Mouse (Mus musculus): ENCODE measurements around the gene Vat1.
"Not testable (repeated sequence)": the region's sequence is repeated elsewhere in the genome, so short reads cannot be mapped to it uniquely, and the experiment has no call there.

Gene Vat1

DNA sequence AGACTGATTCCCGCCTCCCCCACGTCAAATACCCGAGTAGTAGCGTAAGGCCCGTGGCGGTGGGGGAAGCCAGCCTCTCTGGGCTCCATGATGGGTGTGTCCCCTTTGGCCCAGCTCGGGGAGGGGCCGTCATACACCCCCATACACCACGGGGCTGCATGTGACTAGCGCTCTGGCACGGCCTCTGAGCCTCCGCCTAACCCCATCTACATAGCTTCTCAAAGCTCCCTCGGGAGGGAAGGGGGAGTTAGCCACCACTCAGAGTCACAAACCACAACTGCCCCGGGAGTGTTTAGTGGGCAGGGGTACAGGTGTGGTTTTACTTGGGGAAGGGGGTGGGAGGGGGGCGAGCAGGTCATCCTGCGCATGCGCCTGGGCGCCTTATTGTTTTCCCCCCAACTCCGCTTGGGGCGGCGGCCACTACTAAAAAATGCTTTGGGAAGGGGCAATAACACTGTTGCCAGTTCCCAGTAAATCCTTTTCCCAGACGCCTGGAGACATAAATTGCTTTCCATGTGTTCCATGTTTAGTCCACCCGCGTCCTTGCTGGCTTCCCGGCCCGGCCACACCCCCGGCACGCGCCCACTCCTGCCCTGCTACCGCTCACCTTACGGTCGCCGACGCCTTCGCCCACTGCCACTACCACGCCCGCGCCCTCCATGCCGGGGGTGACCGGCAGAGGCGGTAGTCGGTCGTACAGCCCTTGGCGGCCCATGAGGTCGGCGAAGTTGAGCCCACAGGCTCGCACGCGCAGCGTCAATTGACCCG is 745 bp downstream of the Vat1 start:
- DNase-seq, result peak; percentile 68

DNA sequence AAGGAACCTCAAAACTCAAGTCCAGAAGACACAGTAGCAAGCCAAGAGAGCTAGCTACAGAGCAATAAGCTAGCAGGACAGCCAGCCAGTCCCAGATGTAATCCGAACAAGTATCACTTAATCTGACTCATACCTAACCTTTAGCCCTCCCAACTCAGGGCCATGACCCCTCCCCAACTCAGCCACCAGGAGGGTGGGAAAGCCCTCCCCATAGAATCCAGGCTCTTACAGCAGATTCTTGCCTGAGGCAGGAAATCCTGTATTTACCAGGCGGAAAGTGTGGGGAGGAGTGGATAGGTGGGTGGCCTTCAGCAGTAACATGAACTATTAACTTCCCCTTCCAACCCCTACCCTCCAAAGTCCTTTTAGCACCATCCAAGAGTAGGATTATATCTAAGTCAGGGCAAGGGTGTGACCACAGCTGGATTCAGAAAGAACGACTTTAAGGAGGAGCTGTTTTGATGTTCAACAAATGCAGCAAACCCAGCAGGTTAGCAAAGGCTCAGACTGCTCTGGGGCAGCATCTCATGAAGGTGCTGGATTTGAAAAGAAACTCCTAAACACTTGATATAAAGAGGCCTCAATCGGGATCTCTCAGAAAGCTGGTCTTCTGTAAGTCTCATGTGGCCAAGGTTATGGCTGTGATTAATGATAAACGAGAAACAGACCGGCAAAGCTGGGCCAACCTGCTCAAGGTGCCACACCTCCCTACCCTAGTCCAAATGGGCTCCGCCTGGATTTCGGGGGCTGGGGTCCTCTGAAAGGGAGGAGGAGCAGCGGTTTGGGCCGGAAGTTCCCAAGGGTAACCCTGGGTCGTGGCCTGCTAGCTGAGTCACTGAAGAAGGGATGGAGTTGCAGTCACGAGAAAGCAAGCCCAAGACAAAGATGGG is 1.6 kb downstream of the Vat1 start, which contains the start of gene Rnd2:
Gene Rnd2, plus strand, starts transcription at position 789 of the 890 bp plus-strand sequence.
- peak; percentile 17 for DNase-seq

DNA sequence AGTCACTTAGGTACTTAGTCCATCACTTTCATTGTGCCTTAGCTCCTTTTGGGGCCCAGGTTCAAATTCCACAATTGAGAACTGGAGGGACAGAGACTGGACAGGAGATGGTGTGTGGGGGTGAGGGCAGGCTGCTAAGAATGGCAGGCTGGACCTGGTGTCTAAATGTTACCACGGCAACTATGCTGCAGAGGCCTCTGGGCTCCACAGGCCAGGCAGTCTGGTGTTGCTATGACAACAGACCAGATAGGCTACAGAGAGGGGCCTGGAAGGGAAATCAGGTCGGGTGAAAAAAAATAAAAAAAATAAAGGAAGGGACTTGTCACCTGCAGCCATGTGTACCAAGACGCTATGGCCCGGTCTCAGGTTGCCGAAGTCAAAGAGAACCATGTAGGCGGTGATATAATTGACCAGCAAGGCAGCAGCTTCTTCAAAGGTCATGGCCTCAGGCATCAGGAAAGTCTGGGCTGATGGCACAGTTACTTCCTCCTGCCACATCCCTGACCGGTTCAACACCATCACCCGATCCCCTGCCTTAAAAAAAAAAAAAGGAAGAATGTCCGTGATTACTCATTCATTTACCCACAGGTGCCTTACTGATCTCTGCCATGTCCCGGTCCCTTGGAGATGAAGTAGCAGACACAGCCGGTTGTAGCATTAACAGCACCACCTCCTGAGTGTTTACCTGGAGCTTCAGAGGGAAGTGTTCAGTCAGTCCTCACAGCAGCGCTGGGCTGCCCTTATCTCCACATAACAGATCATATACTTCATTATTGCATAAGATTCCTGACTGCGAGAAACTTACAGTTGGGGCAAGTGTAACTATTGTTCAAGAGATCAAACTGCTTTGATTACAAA is 3.2 kb downstream of the Vat1 start:
- DNase-seq, result peak; percentile 88

DNA sequence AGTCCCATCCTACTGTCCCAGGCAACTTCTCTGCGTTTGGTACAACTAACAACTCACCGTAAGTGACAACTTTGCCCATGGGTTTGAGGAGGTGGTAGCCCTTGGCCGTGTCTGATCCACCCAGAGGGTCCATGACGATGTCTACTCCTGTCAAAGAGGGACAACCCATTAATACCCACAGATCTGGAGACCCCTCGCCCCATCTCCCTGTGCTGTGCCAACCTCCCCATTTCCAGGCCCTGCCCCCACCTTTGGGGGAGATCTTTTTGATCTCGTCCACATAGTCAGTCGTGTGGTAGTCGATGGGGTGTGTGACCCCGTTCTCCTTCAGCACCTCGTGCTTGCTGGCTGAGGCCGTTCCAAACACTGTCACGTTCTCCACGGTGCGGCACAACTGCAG is 3.9 kb downstream of the Vat1 start:
- no peak for DNase-seq

DNA sequence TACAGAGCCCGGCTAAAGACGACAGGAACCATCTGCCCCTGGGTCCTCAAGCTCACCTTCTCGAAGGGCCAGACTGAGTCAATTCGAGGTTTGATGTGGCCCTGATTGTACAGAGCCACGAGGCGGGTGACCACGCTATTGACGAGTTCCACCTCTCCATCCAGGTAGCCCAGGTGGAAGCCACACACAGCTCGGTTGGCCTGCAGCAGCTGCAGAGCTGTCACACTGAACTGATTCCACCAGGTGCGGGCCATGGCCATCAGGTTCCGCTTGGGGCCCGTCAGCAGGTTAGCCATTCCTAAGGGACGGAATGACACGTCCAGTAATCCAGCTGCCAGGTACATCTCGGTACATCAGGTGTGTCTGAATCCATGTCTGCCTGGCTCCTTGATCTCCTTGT is 5.7 kb downstream of the Vat1 start:
- DNase-seq, result no peak

DNA sequence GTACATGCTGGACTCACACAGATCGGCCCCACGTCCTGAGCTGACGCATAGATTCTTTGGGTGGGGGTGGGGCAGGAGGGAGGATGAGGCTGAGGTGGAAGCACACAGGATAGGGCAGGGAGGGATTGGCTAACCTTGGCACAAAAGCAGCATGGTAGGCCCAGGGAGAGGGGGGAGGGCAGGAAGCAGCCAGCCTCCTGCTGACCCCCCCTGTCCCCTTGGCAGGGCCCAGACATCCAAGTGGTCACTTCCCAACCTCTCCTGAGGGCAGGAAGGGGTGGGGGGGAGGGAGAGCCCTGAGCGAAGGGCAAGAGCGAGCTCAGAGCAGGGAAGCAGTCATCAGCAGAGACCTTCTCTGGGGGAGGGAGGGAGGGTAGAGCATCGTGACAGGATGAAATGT is 6.3 kb downstream of the Vat1 start:
- DNase-seq, result no peak

DNA sequence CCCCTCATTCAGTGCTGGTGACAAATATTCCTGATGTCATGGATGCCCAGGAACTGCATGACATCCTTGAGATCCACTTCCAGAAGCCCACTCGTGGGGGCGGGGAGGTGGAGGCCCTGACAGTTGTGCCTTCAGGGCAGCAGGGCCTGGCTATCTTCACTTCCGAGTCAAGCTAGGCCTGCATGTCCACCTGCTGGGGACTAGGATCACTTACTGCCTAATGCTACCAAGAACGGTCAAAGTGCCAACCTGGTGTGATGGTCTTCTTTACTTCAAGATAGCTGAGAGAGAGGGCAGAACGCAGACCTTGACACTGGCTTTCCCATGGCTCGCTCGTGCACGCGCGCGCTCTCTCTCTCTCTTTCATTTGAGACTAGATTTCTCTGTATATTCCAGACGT is 7.8 kb downstream of the Vat1 start:
- DNase-seq, result no peak

DNA sequence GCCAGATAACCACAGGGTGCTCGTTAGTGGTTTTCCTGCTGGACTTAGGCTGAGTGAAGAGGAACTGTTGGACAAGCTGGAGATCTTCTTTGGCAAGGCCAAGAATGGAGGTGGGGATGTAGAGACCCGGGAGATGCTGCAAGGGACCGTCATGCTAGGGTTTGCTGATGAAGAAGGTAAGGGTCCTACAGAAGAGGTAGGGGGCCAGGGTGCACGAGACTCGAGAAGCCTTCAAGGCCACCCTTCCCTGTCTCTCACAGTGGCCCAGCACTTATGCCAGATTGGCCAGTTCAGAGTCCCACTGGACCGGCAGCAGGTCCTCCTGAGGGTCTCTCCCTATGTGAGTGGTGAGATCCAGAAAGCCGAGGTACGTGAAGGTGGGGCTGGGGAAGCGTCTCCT is 8.4 kb downstream of the Vat1 start:
- no peak for DNase-seq

DNA sequence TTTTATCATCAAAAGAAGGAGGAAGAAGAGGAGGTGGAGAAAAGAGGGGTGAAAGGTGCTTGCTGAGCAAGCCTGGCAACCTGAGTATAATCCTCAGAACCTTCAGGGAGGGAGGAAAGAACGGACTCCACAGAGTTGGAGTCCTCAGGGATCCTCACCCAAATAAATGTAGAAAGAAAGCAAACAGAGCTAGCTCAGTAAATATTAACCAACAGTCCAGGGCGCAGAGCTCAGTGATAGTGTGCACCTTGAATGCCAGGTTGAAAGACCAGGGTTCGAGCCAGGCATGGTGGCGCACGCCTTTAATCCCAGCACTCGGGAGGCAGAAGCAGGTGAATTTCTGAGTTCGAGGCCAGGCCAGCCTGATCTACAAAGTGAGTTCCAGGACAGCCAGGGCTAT is 10.4 kb downstream of the Vat1 start:
- DNase-seq, result no peak

DNA sequence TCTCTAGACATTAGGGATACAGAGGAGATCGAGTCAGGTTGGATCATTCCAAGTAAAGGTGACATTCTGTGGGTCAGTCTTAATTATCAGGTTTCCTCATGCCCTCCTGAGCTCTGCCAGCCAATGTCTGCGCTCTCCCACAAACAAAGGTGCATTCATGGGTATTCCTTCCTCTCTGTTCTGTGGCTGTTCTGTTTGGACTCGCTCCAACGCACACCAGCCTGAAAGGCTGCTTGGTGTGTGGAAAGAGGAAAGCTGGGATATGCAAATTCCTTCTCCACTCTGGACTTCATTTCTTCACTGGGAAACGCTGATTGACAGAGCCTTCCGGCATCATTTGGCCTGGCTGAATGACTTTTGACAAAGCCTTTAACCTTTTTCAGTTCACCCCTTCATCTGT is 11.3 kb downstream of the Vat1 start:
- peak; percentile 81 for DNase-seq

DNA sequence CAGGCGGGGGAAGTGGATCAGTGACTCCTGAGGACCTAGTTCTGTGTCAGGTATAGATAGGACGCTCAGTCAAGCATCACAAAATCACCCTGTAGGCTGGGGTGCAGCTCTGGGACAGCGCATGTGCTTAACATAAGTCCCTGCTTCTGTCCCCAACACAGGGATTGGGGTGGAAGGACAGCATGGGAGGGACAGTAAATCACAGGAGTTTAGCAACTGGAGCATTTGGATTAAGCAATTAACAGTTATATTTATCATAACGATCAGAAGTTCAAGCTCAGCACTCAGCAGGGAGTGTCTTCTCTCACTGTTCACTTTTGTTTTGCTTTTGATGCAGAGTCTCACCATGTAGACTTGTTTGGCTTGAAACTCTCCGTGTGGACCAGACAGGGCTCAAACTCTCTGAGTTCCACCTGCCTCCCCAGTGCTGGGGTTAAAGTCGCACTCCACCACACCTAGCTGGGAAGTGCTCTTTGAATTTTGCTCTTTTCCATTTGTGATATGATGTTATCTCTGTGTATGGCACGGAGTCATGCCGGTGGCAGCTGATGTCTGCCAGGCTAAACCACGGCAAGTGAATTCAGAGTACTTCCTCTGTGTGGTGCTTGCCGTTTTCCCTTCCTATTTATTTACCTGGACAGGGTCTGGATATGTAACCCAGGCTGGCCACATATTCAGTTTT is 13.8 kb downstream of the Vat1 start:
- no peak for DNase-seq

DNA sequence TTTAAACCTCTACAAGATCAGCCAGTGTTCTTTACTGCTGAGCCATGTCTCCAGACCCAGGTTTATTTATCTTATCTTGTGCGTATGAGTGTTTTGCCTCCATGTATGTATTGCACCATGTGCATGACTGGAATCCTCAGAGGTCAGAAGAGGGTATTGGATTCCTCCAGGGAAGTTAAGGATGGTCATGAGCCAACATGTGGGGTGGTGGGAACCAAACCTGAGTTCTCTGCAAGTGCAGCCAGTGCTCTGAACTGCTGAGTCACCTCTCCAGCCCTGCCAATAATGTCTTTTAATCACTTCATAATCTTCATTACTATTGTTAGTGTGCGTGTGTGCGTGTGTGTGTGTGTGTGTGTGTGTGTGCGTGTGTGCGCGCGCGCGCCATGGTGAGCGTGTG is 14.5 kb downstream of the Vat1 start:
- no peak for DNase-seq

DNA sequence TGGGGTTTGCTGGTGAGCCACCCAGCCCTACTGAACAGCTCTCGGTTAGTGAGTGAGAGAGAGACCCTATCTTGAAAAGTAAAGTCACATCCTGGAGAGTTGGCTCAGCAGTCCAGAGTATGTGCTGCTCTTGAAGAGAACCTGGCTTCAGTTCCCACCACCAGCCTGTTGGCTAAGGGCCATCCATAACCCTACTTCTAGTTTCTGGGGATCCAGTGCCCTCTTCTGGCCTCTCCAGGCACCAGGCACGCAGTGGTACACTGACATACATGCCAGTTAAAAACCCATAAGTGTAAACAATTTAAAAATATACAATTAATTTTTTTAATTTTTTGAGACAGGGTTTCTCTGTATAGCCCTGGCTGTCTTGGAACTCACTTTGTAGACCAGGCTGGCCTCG is 15.6 kb downstream of the Vat1 start:
- DNase-seq, result peak; percentile 36

DNA sequence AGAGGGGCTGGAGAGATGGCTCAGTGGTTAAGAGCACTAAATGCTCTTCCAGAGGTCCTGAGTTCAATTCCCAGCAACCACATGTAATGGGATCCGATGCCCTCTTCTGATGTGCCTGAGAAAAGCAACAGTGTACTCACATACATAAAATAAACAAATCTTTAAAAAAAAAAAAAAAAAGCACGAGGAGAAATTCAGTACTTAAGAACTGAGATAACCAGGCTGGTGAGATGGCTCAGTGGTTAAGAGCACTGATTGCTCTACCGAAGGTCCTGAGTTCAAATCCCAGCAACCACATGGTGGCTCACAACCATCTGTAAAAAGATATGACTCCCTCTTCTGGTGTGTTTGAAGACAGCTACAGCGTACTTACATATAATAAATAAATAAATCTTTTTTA is 16.4 kb downstream of the Vat1 start:
- not testable (repeated sequence) for DNase-seq

DNA sequence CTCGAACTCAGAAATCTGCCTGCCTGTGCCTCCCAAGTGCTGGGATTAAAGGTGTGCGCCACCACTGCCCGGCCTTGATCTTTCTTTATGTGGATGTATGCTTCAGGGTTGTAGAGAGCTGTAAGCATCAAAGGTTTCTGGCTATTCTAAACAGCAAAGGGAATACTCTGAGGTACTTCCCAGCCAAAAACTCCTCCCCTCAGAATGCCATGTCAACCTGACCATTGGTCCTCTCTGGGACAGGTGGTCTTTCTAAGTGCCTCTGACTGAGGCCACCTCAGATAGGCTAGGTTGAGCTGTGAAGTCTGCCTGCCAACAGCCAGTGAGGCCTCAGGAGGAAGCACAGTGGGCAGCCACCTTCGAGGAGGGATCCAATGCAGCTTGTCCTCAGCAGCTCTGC is 17.1 kb downstream of the Vat1 start:
- DNase-seq, result no peak

DNA sequence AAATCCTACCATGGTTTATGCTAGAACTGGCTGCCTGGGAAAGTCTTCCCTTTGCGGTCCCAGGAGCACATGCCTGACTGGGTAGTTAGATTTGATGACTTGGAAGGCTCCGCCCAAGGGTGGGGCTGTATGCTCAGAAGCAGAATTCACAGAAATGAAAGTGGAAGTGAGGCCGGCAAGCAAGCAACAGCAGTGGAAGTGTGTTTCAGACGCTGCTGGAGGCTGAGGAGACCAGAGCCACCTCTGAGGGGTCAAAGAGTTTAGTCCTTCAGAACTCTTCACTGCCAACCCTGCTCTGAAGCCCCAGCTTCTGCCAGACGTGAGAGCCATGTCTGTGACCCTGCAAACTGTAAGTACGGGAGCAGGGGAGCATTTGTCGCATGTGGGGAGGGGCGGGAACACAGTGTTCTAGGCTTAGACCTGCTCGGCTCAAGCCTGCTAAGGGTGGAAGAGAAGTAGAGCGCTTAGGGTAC is 17.7 kb downstream of the Vat1 start, which contains the start of gene Ifi35:
Gene Ifi35, plus strand, starts transcription at position 134 of the 473 bp plus-strand sequence.
- peak; percentile 46 for DNase-seq

DNA sequence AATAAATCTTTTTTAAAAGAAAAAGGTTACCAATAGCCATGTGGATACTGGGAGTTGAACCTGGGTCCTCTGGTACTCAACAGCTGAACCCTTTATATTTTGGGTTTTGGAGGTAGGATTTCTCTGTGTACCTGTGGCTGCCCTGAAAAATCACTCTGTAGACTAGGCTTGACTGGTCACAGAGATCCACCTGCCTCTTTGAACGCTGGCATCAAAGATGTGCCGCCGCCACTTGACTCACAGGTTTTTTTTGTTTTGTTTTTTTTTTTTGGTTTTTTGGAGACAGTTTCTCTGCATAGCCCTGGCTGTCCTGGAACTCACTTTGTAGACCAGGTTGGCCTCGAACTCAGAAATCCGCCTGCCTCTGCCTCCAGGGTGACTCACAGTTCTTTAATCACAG is 18.2 kb downstream of the Vat1 start:
- no peak for DNase-seq

DNA sequence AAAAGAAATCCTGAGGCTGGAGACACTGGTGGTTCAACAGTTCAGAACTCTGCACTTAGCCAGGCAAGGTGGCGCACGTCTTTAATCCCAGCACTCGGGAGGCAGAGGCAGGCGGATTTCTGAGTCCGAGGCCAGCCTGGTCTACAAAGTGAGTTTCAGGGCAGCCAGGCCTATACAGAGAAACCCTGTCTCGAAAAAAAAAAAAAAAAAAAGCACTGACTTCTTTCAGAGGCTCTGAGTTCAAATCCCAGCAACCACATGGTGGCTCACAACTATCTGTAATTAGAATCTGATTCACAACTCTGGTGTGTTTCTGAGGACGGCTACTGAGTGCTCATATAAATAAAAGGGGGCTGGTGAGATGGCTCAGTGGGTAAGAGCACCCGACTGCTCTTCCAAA is 19.2 kb downstream of the Vat1 start:
- DNase-seq, result not testable (repeated sequence)

DNA sequence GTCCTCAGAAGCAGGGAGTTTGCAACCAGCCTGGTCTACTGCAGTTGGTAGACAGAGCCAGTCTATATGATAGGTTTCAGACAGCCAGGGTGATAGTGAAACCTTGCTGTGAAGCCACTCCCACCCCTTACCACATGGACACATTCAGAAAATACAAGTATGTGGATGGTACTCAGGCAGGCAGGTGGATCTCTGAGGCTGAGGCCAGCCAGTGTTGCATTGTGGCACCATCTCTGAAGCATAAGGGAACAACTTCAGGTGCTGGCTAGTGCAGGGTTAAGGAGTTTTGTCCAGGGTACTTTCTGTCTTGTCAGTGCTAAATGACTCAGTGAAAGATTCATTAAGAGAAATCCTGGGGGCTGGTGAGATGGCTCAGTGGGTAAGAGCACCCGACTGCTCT is 19.7 kb downstream of the Vat1 start:
- no peak for DNase-seq

DNA sequence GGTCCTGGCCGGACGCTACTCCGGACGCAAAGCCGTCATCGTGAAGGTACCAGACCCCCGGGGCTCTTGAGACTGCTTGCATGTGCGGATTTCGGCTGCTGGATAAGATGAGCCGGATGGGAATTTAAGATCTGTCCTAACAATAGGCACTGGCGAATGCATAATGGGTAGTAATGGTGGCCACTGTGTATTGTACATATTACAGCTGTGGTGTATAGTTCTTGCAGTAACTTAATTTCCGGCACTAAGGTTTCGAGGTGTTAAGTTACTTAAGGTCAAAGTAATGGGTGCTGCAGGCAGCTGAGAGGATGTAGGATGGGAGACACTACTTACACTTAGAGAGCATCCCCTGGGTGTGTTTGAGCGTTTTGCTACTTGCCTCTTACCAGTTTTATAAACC is 23.3 kb downstream of the Vat1 start:
- no peak for DNase-seq

DNA sequence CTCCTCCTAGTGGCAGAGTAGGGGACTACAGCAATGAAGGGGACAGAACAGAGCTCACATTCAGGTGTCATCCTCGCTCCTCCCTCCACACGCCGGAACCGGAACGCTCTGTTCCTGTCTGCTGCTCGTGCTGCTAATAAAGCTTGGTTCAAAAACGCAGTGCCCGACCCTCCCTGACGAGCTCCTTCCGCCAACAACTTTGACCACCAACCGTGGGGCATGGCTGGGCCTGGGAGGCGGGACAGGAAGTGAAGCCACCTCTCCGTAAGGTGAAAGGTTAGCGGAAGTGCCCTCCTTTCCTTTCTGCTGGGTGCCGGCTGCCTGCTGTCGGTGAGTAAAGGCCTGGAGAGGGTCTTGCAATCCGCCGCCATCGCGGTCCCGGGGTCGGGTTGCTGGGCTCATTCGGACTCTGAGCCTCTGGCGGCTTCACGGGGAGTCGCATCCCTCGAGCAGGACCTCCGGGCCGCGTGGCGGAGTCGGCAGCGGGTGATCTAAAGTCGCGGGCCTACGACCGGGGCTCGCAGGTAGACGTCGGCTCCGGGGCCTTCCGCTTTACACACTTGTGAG is 23.8 kb downstream of the Vat1 start, which contains the start of gene Rpl27:
Gene Rpl27, plus strand, starts transcription at position 172 of the 567 bp plus-strand sequence.
- DNase-seq, result peak; percentile 100

All from retina, postnatal 1 day (tissue).